Mouse (Mus musculus) stomach, embryonic 16.5 days (tissue): Measurements from ENCODE around the gene Arvcf. TPM values are rescaled to one million over a fixed set of nuclear protein-coding genes. Genes with fewer than 3 reads are reported as not detected.
A peak's percentile ranks its signal among the peaks of the same experiment; 100 is the strongest.

ENCODE experiments used
- ATAC-seq: fragments of 200-750 bp; cut with Nextera tagmentation; 2 replicates; pipeline ENCODE4 v1.8.0; 2017; ENCODE audit warnings: moderate number of reproducible peaks, moderate TSS enrichment; ENCODE audit not compliant: insufficient read depth, low FRiP score
- H3K27ac ChIP-seq: fragments of 300-500 bp; sonication (generic); 2 replicates; pipeline ENCODE4 v1.5.1; 2014; ENCODE audit warnings: low read length
- H3K27me3 ChIP-seq: fragments of 300-500 bp; sonication (generic); 2 replicates; pipeline ENCODE4 v1.6.1; 2014; ENCODE audit warnings: low read length, control low read depth, mixed read lengths; ENCODE audit not compliant: control insufficient read depth, insufficient read depth
- H3K36me3 ChIP-seq: fragments of 300-500 bp; sonication (generic); 2 replicates; pipeline ENCODE4 v1.6.1; 2014; ENCODE audit warnings: low read length; ENCODE audit not compliant: control insufficient read depth, insufficient read depth
- H3K4me1 ChIP-seq: fragments of 300-500 bp; sonication (generic); 2 replicates; pipeline ENCODE4 v1.6.1; 2014; ENCODE audit warnings: low read length, control low read depth, mixed read lengths; ENCODE audit not compliant: control insufficient read depth, insufficient read depth
- H3K4me2 ChIP-seq: fragments of 300-500 bp; sonication (generic); 2 replicates; pipeline ENCODE4 v1.6.1; 2014; ENCODE audit warnings: low read depth, low read length, mixed read lengths
- H3K4me3 ChIP-seq: fragments of 300-500 bp; sonication (generic); replicated peaks from 2 replicates; pipeline ENCODE4 v1.5.1; 2014; ENCODE audit warnings: mild to moderate bottlenecking, low read length
- H3K9ac ChIP-seq: fragments of 300-500 bp; sonication (generic); 2 replicates; pipeline ENCODE4 v1.6.1; 2014; ENCODE audit warnings: low read length
- H3K9me3 ChIP-seq: fragments of 300-500 bp; sonication (generic); replicated peaks from 2 replicates; pipeline ENCODE4 v1.6.1; 2016; ENCODE audit warnings: low read length, control low read depth; ENCODE audit not compliant: control insufficient read depth
- WGBS: fragments of 180-500 bp; shearing (Covaris S2); extraction: QIAGEN DNeasy Blood & Tissue Kit; methylation state at CpG from one replicate; pipeline ENCODE4 v1.1.7; 2014; 5-methylcytosine and 5-hydroxymethylcytosine counted together
- polyA plus RNA-seq: library from polyadenylated mRNA; unstranded; fragments of >200 nt; fragmentation: Nextera tagmentation; extraction: Ambion mirVana; gene quantifications from 2 replicates; pipeline ENCODE4 v1.2.1, GENCODE M21; 2015

Gene Arvcf
- polyA plus RNA-seq, 1 experiment from 2014 or later, result 25.3 TPM

DNA sequence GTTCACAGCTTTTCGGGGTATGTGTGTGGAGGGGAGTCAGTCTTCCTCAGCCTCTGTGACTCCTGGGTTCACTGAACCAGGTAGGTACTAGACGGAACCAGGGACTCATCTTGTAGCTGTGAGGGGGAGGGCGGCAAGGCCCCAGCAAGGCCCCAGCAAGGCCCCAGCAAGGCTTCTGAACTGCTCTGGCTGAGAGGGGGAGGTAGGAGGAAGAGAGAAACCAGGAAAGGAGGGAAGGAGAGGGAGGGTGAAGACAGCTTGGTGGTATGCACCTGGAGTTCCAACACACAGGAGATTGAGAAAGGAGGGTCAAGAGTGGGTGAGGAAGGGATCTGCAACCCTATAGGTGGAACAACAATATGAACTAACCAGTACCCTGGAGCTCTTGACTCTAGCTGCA, 68.9 kb downstream of the Arvcf start:
- WGBS, result 57% methylated on average over 3 of the region's 3 CpGs
- Histone ChIP-seq H3K4me1 (peaks cover 15% of the 10 kb centered on the region), H3K9ac (peak overlapping the region; percentile 54; the same call in 1 of the 2 replicates), H3K4me2 (peak overlapping the region; percentile 27; the same call in 1 of the 2 replicates), H3K4me3 (no peak overlapping the region), H3K27me3 (no peaks in the 10 kb centered on the region), H3K36me3 (0 out of 2 replicates have a peak, but pooled peaks cover 11% of the 10 kb centered on the region), H3K27ac (peak overlapping the region; percentile 86), H3K9me3 (no peaks in the 10 kb centered on the region)
- ATAC-seq, result no peak

DNA sequence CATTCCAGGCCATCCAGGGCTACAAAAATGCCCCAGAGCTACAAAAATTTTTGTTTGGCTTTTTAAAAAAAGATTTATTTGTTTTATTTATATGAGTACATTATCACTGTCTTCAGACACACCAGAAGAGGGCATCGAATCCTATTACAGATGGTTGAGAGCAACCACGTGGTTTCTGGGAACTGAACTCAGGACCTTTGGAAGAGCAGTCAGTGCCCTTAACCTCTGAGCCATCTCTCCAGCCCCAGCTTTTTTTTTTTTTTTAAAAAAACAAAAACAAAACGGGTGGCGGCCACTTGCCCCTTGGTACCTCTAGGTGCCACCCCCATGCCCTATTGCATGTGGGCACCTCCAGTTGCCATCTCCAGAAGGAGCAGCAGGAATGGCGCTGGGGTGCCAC, 69.5 kb downstream of the Arvcf start:
- Histone ChIP-seq H3K4me3 (no peak overlapping the region), H3K9me3 (no peaks in the 10 kb centered on the region), H3K27ac (no peak overlapping the region), H3K27me3 (no peaks in the 10 kb centered on the region), H3K4me1 (peaks cover 15% of the 10 kb centered on the region), H3K4me2 (no peak overlapping the region), H3K9ac (no peak overlapping the region), H3K36me3 (0 out of 2 replicates have a peak, but pooled peaks cover 8% of the 10 kb centered on the region)
- 89% methylated on average over 5 of the region's 5 CpGs for WGBS
- ATAC-seq, result no peak

DNA sequence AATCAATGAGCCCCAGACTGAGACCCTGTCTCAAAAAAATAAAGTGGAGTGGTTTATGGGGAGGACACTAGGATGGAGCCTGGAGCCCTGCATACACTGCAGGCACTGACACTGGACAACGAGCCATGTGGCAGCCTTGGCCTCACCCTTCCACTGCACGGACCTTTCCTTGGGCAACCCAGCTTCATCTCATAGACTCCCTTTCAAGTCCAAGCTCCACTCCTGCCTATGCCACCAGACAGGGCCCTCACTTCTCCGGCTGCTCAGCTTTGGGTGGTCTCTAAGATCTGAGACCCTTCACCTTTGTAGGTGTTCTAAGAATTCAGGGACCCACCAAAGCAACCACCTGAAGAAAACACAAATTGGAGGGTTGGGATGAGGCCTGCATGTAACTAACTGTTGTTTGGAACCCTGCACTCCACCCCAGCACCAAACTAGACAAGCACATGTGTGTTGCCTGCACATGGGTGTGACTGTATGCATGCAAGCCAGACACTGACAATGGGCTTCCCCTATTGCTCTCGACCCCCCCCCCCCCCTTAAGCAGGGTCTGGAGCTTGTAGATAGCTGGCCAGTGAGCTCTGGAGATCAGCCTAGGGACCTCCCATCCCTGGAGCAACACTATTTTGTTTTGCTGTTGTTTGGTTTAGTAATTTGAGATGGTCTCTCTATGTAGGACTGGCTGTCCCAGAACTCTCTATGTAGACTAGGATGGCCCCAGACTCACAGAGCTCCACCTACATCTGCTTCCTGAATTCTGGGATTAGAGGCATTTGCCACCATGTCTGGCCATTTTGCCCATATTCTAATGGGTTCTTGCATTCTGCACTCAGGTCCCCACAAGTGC, 71.0 kb downstream of the Arvcf start:
- 90% methylated on average over 4 of the region's 4 CpGs for WGBS

DNA sequence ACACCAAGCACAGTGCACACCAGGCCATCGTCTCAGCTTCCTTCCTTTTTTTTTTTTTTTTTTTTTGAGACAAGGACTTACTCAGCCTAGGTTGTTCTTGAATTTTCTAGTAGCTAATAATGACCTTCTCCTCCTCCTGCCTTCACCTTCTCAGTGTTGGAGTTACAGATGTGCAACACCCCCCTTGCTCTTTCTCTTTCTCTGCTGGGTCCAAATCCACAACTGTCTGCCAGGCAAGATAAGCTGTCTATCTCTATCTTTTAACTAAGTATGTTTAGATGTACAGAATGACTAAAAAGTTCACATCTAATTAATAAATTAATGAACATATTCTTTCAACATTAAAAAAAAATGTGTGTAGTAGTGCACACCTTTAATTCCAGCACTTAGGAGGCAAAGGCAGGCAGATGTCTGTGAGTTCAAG, 71.6 kb downstream of the Arvcf start:
- no peak for ATAC-seq
- Histone ChIP-seq H3K4me1 (peaks cover 24% of the 10 kb centered on the region), H3K9me3 (no peaks in the 10 kb centered on the region), H3K4me2 (no peak overlapping the region), H3K27ac (no peak overlapping the region), H3K9ac (no peak overlapping the region), H3K4me3 (no peak overlapping the region), H3K36me3 (no peaks in the 10 kb centered on the region; the same call in 1 of the 2 replicates), H3K27me3 (no peaks in the 10 kb centered on the region)
- 69% methylated on average over 1 of the region's 1 CpGs for WGBS

More for the DNA sequence above, 71.0 kb downstream of the Arvcf start:
- H3K4me1 ChIP-seq, result peaks cover 17% of the 10 kb centered on the region
- H3K9me3 ChIP-seq, result no peaks in the 10 kb centered on the region
- no peak overlapping the region for H3K27ac ChIP-seq
- H3K27me3 ChIP-seq, result no peaks in the 10 kb centered on the region
- ATAC-seq, result no peak
- no peak overlapping the region for H3K9ac ChIP-seq
- H3K4me2 ChIP-seq, result no peak overlapping the region
- no peaks in the 10 kb centered on the region; the same call in 1 of the 2 replicates for H3K36me3 ChIP-seq
- H3K4me3 ChIP-seq, result no peak overlapping the region

DNA sequence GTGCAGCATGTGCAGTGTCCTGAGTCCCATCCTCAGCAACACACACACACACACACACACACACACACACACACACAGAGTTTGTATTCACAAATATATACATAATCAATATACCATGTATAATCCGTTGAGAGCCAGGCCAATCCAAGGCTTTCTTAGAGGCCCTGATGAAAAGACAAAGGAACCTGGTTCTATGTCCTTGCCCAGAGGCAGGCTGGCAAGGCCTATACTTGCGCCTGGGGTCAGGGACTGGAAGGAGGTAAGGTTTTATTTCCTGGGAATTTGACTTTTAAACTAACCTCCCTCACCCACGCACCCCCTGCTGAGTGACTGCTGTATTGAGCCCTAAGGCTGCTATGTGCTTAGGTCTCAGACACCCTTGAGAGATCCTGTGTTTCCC, 72.6 kb downstream of the Arvcf start:
- H3K9me3 ChIP-seq, result no peaks in the 10 kb centered on the region
- peaks cover 32% of the 10 kb centered on the region for H3K4me1 ChIP-seq
- ATAC-seq, result no peak
- no peaks in the 10 kb centered on the region for H3K27me3 ChIP-seq
- no peaks in the 10 kb centered on the region; the same call in 1 of the 2 replicates for H3K36me3 ChIP-seq
- 75% methylated on average over 3 of the region's 3 CpGs for WGBS
- H3K9ac ChIP-seq, result no peak overlapping the region
- no peak overlapping the region for H3K4me3 ChIP-seq
- no peak overlapping the region for H3K27ac ChIP-seq
- no peak overlapping the region for H3K4me2 ChIP-seq

DNA sequence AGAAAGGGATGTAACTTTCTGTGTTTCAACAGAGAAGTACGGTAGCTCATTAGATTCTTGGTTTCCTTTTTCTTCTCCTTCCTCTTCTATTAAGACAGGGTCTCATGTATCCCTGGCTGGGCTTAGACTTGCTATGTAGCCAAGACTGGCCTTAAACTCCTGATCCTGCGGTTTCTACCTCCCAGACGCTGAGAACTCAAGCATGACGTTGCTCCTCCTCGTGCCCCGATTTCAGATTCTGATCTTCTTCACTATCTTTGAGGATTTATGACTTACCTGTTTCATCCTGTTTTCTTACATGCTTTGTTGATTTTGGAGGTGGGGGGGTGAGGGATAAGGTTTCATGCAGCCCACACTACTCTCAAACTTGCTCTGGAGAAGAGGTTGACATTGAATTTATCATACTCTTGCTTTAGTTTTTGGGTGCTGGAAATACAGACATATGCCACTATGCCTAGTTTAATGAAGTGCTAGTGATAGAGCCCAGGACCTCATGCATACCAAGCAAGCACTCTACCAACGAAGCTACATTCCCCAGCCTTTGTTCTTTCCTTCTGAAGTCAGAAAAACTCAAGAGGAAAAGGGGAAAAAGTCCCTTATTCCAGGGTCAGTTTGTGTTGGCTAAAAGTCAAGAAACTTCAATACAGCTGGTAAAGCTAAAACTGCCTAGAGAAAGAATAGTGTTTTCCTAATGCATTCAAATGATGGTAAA, 75.4 kb downstream of the Arvcf start:
- 83% methylated on average over 7 of the region's 7 CpGs for WGBS
- Histone ChIP-seq H3K27ac (no peak overlapping the region), H3K4me3 (no peak overlapping the region), H3K9me3 (no peaks in the 10 kb centered on the region), H3K4me2 (no peak overlapping the region), H3K4me1 (peaks cover 26% of the 10 kb centered on the region), H3K9ac (0 out of 2 replicates have a peak overlapping the region, but pooled peaks have one; percentile 41), H3K36me3 (no peaks in the 10 kb centered on the region; the same call in 1 of the 2 replicates), H3K27me3 (no peaks in the 10 kb centered on the region)
- no peak for ATAC-seq

DNA sequence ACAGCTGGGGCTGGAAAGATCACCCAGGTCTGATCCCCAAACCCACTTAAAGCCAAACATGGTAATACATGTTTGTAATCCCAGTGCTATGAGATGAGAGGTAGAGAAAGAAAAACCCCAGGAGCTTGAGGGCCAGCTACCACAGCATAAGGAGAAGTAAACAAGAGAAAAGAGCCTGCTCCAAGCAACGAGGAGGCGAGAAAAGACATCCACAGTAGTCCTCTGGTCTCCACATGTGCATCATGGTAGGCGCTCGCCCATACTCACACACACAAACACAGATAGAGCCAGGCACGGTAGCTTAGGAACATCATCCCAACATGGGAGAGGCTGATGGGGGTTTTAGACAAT, 75.9 kb downstream of the Arvcf start:
- no peaks in the 10 kb centered on the region for H3K27me3 ChIP-seq
- no peak overlapping the region for H3K4me3 ChIP-seq
- no peak overlapping the region for H3K4me2 ChIP-seq
- 0 out of 2 replicates have a peak overlapping the region, but pooled peaks have one; percentile 41 for H3K9ac ChIP-seq
- 77% methylated on average over 5 of the region's 5 CpGs for WGBS
- H3K9me3 ChIP-seq, result no peaks in the 10 kb centered on the region
- no peak overlapping the region for H3K27ac ChIP-seq
- H3K4me1 ChIP-seq, result peaks cover 31% of the 10 kb centered on the region
- H3K36me3 ChIP-seq, result no peaks in the 10 kb centered on the region; the same call in 1 of the 2 replicates
- no peak for ATAC-seq

DNA sequence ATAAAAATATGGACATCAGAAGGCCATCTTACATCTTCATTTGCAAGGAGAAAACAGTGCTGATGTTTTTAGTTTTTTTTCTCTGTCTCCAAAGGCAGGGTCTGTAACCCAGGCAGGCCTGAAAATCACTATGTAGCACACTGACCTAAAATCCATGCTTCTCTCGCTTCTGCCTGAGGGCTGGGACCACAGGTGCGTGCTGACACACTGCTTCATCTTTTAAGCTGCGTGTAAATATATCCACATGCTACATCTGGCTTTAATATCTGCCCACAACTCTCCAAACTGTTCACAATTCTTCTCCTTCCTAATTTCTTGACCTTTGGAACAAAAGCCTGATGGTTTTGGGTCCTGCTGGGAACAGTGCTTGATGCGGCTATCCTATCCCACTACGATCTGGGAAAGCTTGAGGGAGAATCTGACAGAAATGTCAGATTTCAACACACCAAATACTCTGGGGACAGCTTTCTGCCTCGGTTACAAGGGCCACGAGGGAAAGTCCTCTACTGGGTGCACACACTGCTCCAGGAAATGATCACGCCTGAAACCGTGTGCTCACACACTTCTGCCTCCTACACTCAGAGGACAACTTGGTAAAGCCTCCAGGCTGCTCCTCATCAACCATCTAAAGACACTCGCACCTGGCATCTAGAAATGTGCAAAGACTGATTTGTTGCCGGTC, 76.5 kb downstream of the Arvcf start:
- H3K4me3 ChIP-seq, result no peak overlapping the region
- peaks cover 33% of the 10 kb centered on the region for H3K4me1 ChIP-seq
- no peaks in the 10 kb centered on the region for H3K27me3 ChIP-seq
- peak overlapping the region; percentile 90; the same call in 1 of the 2 replicates for H3K4me2 ChIP-seq
- no peak overlapping the region for H3K27ac ChIP-seq
- no peaks in the 10 kb centered on the region for H3K9me3 ChIP-seq
- 70% methylated on average over 11 of the region's 11 CpGs for WGBS
- no peak for ATAC-seq
- H3K36me3 ChIP-seq, result no peaks in the 10 kb centered on the region; the same call in 1 of the 2 replicates
- H3K9ac ChIP-seq, result peak overlapping the region; percentile 54
